Mouse (Mus musculus) MEL (cell line): ENCODE measurements around the gene Zic5.

Source experiments
- CTCF ChIP-seq, 3 experiments: IDR thresholded peaks in 2 of 3; conservative IDR thresholded peaks in 1 of 3; 2 replicates each; pipeline ENCODE4 v1.5.1; 2011 to 2012; ENCODE audit warnings: low read length in 3 of 3, low read depth in 2 of 3, mild to moderate bottlenecking in 2 of 3, improper control_type of control experiment in 1 of 3, inconsistent platforms in 1 of 3, mixed read lengths in 1 of 3, moderate library complexity in 1 of 3; ENCODE audit not compliant: control insufficient read depth in 1 of 3, insufficient read depth in 1 of 3, poor library complexity in 1 of 3, severe bottlenecking in 1 of 3
- ELF1 ChIP-seq: IDR thresholded peaks from 2 replicates; pipeline ENCODE4 v1.6.1; 2014; ENCODE audit warnings: low read depth, mild to moderate bottlenecking, inconsistent platforms, low read length, improper control_type of control experiment, moderate library complexity
- GABPA ChIP-seq: IDR thresholded peaks from 2 replicates; pipeline ENCODE4 v1.6.1; 2012; ENCODE audit warnings: low read depth, mild to moderate bottlenecking, inconsistent platforms, low read length, improper control_type of control experiment, moderate library complexity
- GATA1 ChIP-seq: IDR thresholded peaks from 2 replicates; pipeline ENCODE4 v1.6.1; 2011; ENCODE audit warnings: low read depth, low read length, improper control_type of control experiment
- JUND ChIP-seq: IDR thresholded peaks from 2 replicates; pipeline ENCODE4 v1.6.1; 2011; ENCODE audit warnings: low read depth, mild to moderate bottlenecking, improper control_type of control experiment, low read length
- MAZ ChIP-seq: IDR thresholded peaks from 2 replicates; pipeline ENCODE4 v1.6.1; 2012; ENCODE audit warnings: low read depth, mild to moderate bottlenecking, inconsistent platforms, low read length, improper control_type of control experiment
- MEF2A ChIP-seq: IDR thresholded peaks from 2 replicates; pipeline ENCODE4 v1.6.1; 2014; ENCODE audit warnings: low read depth, mild to moderate bottlenecking, inconsistent platforms, low read length, improper control_type of control experiment; ENCODE audit not compliant: poor library complexity, insufficient replicate concordance, severe bottlenecking; ENCODE audit errors: extremely low read depth
- NELFE ChIP-seq: IDR thresholded peaks from 2 replicates; pipeline ENCODE4 v1.6.1; 2011; ENCODE audit warnings: low read depth, low read length, improper control_type of control experiment
- NRF1 ChIP-seq: IDR thresholded peaks from 2 replicates; pipeline ENCODE4 v1.6.1; 2014; ENCODE audit warnings: low read depth, mild to moderate bottlenecking, inconsistent platforms, low read length, improper control_type of control experiment, moderate library complexity; ENCODE audit not compliant: poor library complexity, insufficient read depth, severe bottlenecking
- POLR2A ChIP-seq, 2 experiments: IDR thresholded peaks; 2 replicates each; pipeline ENCODE4 v1.6.1; 2011 to 2012; ENCODE audit warnings: low read length in 2 of 2, mild to moderate bottlenecking in 2 of 2, control low read depth in 1 of 2, improper control_type of control experiment in 1 of 2, low read depth in 1 of 2, moderate library complexity in 1 of 2; ENCODE audit not compliant: control insufficient read depth in 1 of 2, insufficient read depth in 1 of 2, poor library complexity in 1 of 2
- SIN3A ChIP-seq: IDR thresholded peaks from 2 replicates; pipeline ENCODE4 v1.6.1; 2012; ENCODE audit warnings: low read length, improper control_type of control experiment, inconsistent platforms
- USF1 ChIP-seq: IDR thresholded peaks from 2 replicates; pipeline ENCODE4 v1.6.1; 2014; ENCODE audit warnings: low read depth, mild to moderate bottlenecking, inconsistent platforms, low read length, improper control_type of control experiment, moderate library complexity
- ZKSCAN1 ChIP-seq: IDR thresholded peaks from 2 replicates; pipeline ENCODE4 v1.6.1; 2012; ENCODE audit warnings: low read depth, mild to moderate bottlenecking, inconsistent platforms, low read length, improper control_type of control experiment, moderate library complexity

DNA sequence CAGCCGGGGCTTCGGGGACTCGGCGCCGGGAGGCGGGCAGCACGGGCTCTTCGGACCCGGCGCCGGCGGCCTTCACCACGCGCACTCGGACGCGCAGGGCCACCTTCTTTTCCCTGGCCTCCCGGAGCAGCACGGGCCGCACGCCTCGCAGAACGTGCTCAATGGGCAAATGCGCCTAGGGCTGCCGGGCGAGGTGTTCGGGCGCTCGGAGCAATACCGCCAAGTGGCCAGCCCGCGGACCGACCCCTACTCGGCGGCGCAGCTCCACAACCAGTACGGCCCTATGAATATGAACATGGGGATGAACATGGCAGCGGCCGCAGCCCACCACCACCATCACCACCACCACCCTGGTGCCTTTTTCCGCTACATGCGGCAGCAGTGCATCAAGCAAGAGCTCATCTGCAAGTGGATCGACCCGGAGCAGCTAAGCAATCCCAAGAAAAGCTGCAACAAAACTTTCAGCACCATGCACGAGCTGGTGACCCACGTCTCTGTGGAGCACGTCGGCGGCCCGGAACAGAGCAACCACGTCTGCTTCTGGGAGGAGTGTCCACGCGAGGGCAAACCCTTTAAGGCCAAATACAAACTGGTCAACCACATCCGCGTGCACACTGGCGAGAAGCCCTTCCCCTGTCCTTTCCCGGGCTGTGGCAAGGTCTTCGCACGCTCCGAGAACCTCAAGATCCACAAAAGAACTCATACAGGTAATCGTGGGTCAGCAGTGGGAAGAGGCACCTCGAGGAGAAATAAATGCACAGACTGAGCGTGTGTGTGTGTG lies 10.8 kb upstream of the Zic5 start:
- TF ChIP-seq POLR2A (IDR thresholded peaks at IDR 0.05; ENCODE audit: control insufficient read depth in 1 of 2, insufficient read depth in 1 of 2, low read depth in 1 of 2, low read length in 2 of 2, poor library complexity in 1 of 2) (no peak), GABPA (no peak), GATA1 (no peak), NELFE (no peak), CTCF (IDR thresholded peaks at IDR 0.05 in 2 of 3, conservative IDR thresholded peaks at IDR 0.05 in 1 of 3; ENCODE audit: control insufficient read depth in 1 of 3, insufficient read depth in 1 of 3, low read depth in 2 of 3, low read length in 3 of 3, poor library complexity in 1 of 3, severe bottlenecking in 1 of 3) (no peak), USF1 (no peak), MEF2A (no peak), MAZ (no peak), ZKSCAN1 (no peak), SIN3A (no peak), ELF1 (no peak), JUND (no peak), NRF1 (no peak)
